In genomic region chr9:88712164-88712749, GRCm38 (mm10) we compare ENCODE assay signal across 6 mouse cellular contexts. TPM values are rescaled to one million over a fixed set of nuclear protein-coding genes. Genes with fewer than 3 reads are reported as not detected.
"Had no signal": no experiment of that assay in that cellular context is flagged by ENCODE, and none has a peak within 500 bp of the region (broad histone marks: within the 10 kb centered on the region; RNA-seq: fewer than 3 reads in every experiment).

No protein-coding gene starts in this region.

RNA-seq across cellular contexts. Expression of gene Bcl2a1d, which starts 19.5 kb away (rescaled TPM):
- total RNA-seq: left cerebral cortex, postnatal 10 days; left cerebral cortex, postnatal 4 days; midbrain, postnatal 0 days had no signal
- polyA plus RNA-seq: kidney, embryonic 14.5 days; midbrain, embryonic 13.5 days; midbrain, postnatal 0 days; stomach, embryonic 16.5 days had no signal
